Mouse (Mus musculus) C2C12 (cell line): ENCODE measurements around the gene Unc5b. TPM values are rescaled to one million over a fixed set of nuclear protein-coding genes. Genes with fewer than 3 reads are reported as not detected.

ENCODE experiments used
- H3K27me3 ChIP-seq: one replicate; pipeline ENCODE4 v1.6.1; 2011; ENCODE audit not compliant: control insufficient read depth, insufficient read depth, insufficient read length
- H3K36me3 ChIP-seq: one replicate; pipeline ENCODE4 v1.6.1; 2011; ENCODE audit not compliant: control insufficient read depth, insufficient read depth
- H3K4me3 ChIP-seq: one replicate; pipeline ENCODE4 v1.5.1; 2011; ENCODE audit warnings: mild to moderate bottlenecking, control low read depth; ENCODE audit not compliant: poor library complexity, insufficient read depth, severe bottlenecking
- H3K79me2 ChIP-seq: one replicate; pipeline ENCODE4 v1.6.1; 2011; ENCODE audit not compliant: control insufficient read depth, insufficient read depth
- H3K79me3 ChIP-seq: one replicate; pipeline ENCODE4 v1.6.1; 2011; ENCODE audit warnings: low read depth, control low read depth
- H3ac ChIP-seq: one replicate; pipeline ENCODE3; 2011; ENCODE audit warnings: low read depth; ENCODE audit not compliant: control insufficient read depth, insufficient read length
- CEBPB ChIP-seq: IDR thresholded peaks from one replicate; pipeline ENCODE4 v1.6.1; 2011; ENCODE audit warnings: low read depth, mild to moderate bottlenecking, control low read depth, moderate library complexity
- CTCF ChIP-seq: IDR thresholded peaks from one replicate; pipeline ENCODE4 v1.5.1; 2011; ENCODE audit not compliant: control insufficient read depth, insufficient read depth, insufficient read length
- FOSL1 ChIP-seq: IDR thresholded peaks from one replicate; pipeline ENCODE4 v1.8.0; 2011; ENCODE audit warnings: mild to moderate bottlenecking, low read length; ENCODE audit not compliant: poor library complexity, insufficient read depth, severe bottlenecking
- MAX ChIP-seq: IDR thresholded peaks from one replicate; pipeline ENCODE4 v1.6.1; 2011; ENCODE audit warnings: mild to moderate bottlenecking, control low read depth
- MYOD1 ChIP-seq: IDR thresholded peaks from one replicate; pipeline ENCODE4 v1.6.1; 2011; ENCODE audit warnings: low read depth; ENCODE audit not compliant: control insufficient read depth, insufficient read length
- MYOG ChIP-seq: IDR thresholded peaks from one replicate; pipeline ENCODE4 v1.6.1; 2011; ENCODE audit not compliant: control insufficient read depth, insufficient read length; ENCODE audit errors: extremely low read depth
- USF1 ChIP-seq: IDR thresholded peaks from one replicate; pipeline ENCODE4 v1.6.1; 2011; ENCODE audit warnings: low read depth, mild to moderate bottlenecking, control low read depth, moderate library complexity
- polyA plus RNA-seq: library from polyadenylated mRNA; unstranded; fragments of >200 nt; fragmentation: generic; extraction: Trizol; gene quantifications from one replicate; pipeline ENCODE4 v1.2.1, GENCODE M21; 2012; ENCODE audit warnings: missing spikeins

Unc5b gene
- polyA plus RNA-seq, 1 experiment: 142 TPM

DNA sequence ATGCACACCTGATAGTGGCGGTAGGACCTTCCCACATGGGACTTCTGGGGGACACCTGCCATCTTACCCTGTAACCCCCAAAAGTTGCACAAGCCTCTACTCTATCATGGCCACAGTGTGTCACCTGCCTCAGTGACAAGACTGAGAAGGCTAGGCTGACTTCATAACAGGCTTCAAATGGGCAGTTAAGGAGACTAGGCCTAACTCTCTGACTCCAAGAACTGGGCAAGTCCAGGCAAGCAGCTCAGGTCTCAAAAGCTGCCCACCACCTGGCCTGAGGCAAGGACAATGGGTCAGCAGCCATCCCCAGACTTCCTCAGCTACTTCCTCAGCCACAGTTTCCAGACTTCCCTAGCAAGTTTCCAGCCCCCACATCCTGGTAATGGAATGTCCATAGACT lies 95.6 kb downstream of the Unc5b start:
- Histone ChIP-seq H3K4me3 (no peak overlapping the region), H3K36me3 (no peaks in the 10 kb centered on the region)
- TF ChIP-seq FOSL1 (no peak), USF1 (no peak), CEBPB (no peak), MYOG (no peak), CTCF (no peak), MYOD1 (no peak), MAX (no peak)

DNA sequence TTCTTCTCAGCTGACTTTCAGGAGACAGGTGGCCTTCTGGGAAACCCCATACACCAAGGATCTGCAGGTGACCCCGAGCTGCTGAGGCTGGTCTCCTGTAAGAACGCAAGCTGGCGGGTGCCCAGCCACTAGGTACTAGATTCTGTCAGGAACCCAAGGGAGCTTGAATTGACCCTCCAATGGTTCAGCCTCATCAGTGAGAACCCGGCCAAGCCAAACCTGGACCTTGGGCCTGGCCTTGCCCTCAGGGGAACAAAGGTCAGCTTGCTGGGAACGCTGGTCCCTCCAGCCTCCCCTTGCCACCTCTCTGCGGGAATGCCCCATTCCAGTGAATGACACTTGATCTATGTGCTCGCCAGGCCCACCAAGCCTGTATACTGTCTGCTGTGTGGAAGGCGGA lies 97.9 kb downstream of the Unc5b start:
- H3K79me2 ChIP-seq: no peaks in the 10 kb centered on the region
- no peaks in the 10 kb centered on the region for H3K79me3 ChIP-seq
- no peaks in the 10 kb centered on the region for H3K27me3 ChIP-seq
- no peak overlapping the region for H3K4me3 ChIP-seq
- H3ac ChIP-seq: no peak overlapping the region
- TF ChIP-seq MYOD1: no peak
- no peak for TF ChIP-seq MAX
- TF ChIP-seq FOSL1: no peak
- no peak for TF ChIP-seq CEBPB
- no peak for TF ChIP-seq MYOG
- TF ChIP-seq USF1: no peak
- no peak for TF ChIP-seq CTCF
- no peaks in the 10 kb centered on the region for H3K36me3 ChIP-seq

More for the DNA sequence above, 95.6 kb downstream of the Unc5b start:
- Histone ChIP-seq H3K27me3 (no peaks in the 10 kb centered on the region), H3K79me3 (no peaks in the 10 kb centered on the region), H3K79me2 (no peaks in the 10 kb centered on the region), H3ac (no peak overlapping the region)

DNA sequence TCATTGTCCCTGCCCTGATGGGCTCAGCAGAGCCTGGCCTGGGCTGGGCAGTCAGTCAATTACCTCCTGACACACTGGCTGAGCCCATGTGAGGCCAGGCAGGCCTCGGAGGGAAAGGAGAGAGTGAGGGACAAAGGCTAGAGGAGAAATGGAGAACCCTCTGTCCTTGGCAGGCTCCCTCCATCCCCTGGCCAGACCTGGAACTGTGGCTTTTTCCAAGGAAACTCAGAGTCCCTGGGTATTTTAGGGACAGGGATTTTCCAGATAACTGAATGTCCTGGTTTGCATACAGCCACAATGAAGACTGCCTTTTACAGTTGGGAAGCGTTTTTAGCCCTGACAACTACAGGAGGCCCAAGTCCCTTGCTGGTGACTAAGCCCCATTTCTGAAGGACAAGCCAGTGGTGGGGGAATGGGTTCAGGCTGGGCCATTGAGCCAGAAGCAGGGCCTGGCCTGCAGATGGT lies 99.0 kb downstream of the Unc5b start:
- Histone ChIP-seq H3K79me3 (no peaks in the 10 kb centered on the region), H3K79me2 (no peaks in the 10 kb centered on the region), H3ac (no peak overlapping the region), H3K27me3 (no peaks in the 10 kb centered on the region), H3K4me3 (no peak overlapping the region), H3K36me3 (no peaks in the 10 kb centered on the region)
- TF ChIP-seq MYOG (no peak), MAX (no peak), CEBPB (no peak), MYOD1 (no peak), FOSL1 (no peak), CTCF (no peak), USF1 (no peak)

DNA sequence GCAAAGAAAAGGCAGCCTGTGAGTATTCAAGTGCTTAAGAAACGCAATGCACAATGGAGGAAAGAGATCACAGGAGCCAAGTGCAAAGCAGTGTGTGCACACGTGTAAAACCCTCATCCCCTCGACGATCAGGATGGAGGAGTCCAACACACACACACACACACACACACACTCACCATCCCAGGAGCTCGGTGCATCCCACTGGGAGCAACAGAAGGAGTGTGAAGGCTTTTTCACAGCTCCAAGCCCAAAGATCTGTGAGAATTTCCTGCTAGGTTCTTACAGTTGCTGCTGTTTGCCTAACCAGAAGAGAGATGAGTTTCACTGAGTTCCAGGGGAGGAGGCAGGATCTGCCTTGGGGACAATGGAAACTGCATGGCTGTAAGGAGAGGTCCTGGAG lies 99.6 kb downstream of the Unc5b start:
- no peak overlapping the region for H3K4me3 ChIP-seq
- TF ChIP-seq CTCF: no peak
- TF ChIP-seq CEBPB: no peak
- no peak for TF ChIP-seq MAX
- TF ChIP-seq MYOD1: no peak
- no peak for TF ChIP-seq FOSL1
- no peak for TF ChIP-seq USF1
- TF ChIP-seq MYOG: no peak
- no peaks in the 10 kb centered on the region for H3K36me3 ChIP-seq
- no peaks in the 10 kb centered on the region for H3K79me2 ChIP-seq
- H3ac ChIP-seq: no peak overlapping the region
- H3K27me3 ChIP-seq: no peaks in the 10 kb centered on the region
- H3K79me3 ChIP-seq: no peaks in the 10 kb centered on the region

DNA sequence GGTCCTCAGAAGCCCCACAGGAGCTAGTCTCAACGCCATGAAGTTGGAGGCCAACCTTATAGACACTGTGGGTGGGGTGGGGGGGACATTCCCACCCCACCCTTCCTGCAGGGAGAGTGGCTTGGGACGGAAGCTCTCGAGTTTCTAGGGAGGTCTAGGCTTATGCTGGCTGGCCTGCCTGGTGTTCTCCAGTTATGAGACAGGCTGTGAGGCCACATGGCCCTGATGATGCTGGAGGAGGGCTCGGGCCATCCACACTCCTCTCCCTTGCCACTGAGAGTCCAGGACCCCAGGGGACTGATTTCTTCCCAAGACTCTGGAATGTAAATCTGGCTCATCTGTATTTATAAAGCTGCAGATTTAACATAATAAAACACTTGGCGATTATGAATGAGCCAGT lies 104.1 kb downstream of the Unc5b start:
- TF ChIP-seq MYOG: no peak
- no peak for TF ChIP-seq MYOD1
- TF ChIP-seq FOSL1: no peak
- no peak for TF ChIP-seq CTCF
- TF ChIP-seq MAX: no peak
- no peak for TF ChIP-seq USF1
- TF ChIP-seq CEBPB: no peak
- Histone ChIP-seq H3K79me2 (no peaks in the 10 kb centered on the region), H3ac (no peak overlapping the region), H3K79me3 (no peaks in the 10 kb centered on the region), H3K4me3 (no peak overlapping the region), H3K27me3 (no peaks in the 10 kb centered on the region), H3K36me3 (no peaks in the 10 kb centered on the region)

DNA sequence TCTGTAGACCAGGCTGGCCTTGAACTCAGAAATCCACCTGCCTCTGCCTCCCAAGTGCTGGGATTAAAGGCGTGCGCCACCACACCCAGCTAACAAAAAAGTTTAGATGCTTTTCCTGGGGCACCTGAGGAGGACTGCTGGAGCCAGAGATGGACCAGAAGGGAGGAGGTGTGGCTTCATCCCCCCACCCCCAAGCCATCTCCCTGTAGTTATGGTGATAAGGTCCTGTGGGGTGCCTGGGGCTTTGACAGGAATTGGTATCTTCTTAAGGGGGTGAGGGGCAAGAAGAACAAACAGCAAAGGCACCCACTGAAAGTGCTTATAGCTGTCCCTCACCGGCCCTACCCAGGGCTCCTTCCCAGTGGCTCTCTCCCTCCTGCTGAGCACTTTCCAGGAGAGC lies 104.5 kb downstream of the Unc5b start:
- H3K79me2 ChIP-seq: no peaks in the 10 kb centered on the region
- TF ChIP-seq CTCF: no peak
- H3K27me3 ChIP-seq: no peaks in the 10 kb centered on the region
- H3K36me3 ChIP-seq: no peaks in the 10 kb centered on the region
- H3K79me3 ChIP-seq: no peaks in the 10 kb centered on the region
- H3ac ChIP-seq: no peak overlapping the region
- H3K4me3 ChIP-seq: no peak overlapping the region
